Mouse (Mus musculus): Measurements from ENCODE around the gene Ghdc.
"Not testable (repeated sequence)": the region's sequence is repeated elsewhere in the genome, so short reads cannot be mapped to it uniquely, and the experiment has no call there.

The Ghdc gene

GRCm38 (mm10) chr11:100770646-100771408 is at the start of gene Ghdc:
TSS of gene Ghdc (minus strand) at chr11:100770957.
- peak; percentile 79 to 80 for DNase-seq

GRCm38 (mm10) chr11:100820047-100820446 is 49.3 kb upstream of the Ghdc start:
- no peak for DNase-seq

GRCm38 (mm10) chr11:100819626-100820025 is 48.9 kb upstream of the Ghdc start:
- DNase-seq: peak; percentile 66 to 79

- peak in 1 of 2 experiments; percentile 22 for DNase-seq
Observed at GRCm38 (mm10) chr11:100819048-100819447, 48.3 kb upstream of the Ghdc start.

- DNase-seq: peak in 1 of 2 experiments; percentile 42
Observed at GRCm38 (mm10) chr11:100818359-100819012, 47.7 kb upstream of the Ghdc start.

- peak in 1 of 2 experiments; percentile 24 for DNase-seq
Observed at GRCm38 (mm10) chr11:100817311-100817710, 46.6 kb upstream of the Ghdc start.

- DNase-seq: no peak
Observed at GRCm38 (mm10) chr11:100816801-100817200, 46.0 kb upstream of the Ghdc start.

- no peak for DNase-seq
Observed at GRCm38 (mm10) chr11:100816342-100816741, 45.6 kb upstream of the Ghdc start.

GRCm38 (mm10) chr11:100814498-100814897 is 43.7 kb upstream of the Ghdc start:
- peak; percentile 80 to 87 for DNase-seq

GRCm38 (mm10) chr11:100811132-100811531 is 40.4 kb upstream of the Ghdc start:
- DNase-seq: no peak

GRCm38 (mm10) chr11:100810516-100810915 is 39.8 kb upstream of the Ghdc start:
- no peak for DNase-seq

- DNase-seq: no peak
Observed at GRCm38 (mm10) chr11:100806380-100807305, 35.9 kb upstream of the Ghdc start.

GRCm38 (mm10) chr11:100805535-100805934 is 34.8 kb upstream of the Ghdc start:
- no peak for DNase-seq

- no peak for DNase-seq
Observed at GRCm38 (mm10) chr11:100804409-100804808, 33.7 kb upstream of the Ghdc start.

GRCm38 (mm10) chr11:100799426-100799825 is 28.7 kb upstream of the Ghdc start:
- DNase-seq: no peak

GRCm38 (mm10) chr11:100796585-100796984 is 25.8 kb upstream of the Ghdc start:
- DNase-seq: no peak

GRCm38 (mm10) chr11:100795386-100795785 is 24.6 kb upstream of the Ghdc start:
- DNase-seq: no peak

- DNase-seq: no peak
Observed at GRCm38 (mm10) chr11:100791457-100792049, 20.8 kb upstream of the Ghdc start.

- not testable (repeated sequence) for DNase-seq
Observed at GRCm38 (mm10) chr11:100790644-100791043, 19.9 kb upstream of the Ghdc start.

GRCm38 (mm10) chr11:100789702-100790101 is 18.9 kb upstream of the Ghdc start:
- DNase-seq: no peak

- DNase-seq: no peak
Observed at GRCm38 (mm10) chr11:100785774-100786173, 15.0 kb upstream of the Ghdc start.

GRCm38 (mm10) chr11:100784286-100784685 is 13.5 kb upstream of the Ghdc start:
- DNase-seq: no peak

- DNase-seq: no peak
Observed at GRCm38 (mm10) chr11:100782568-100782967, 11.8 kb upstream of the Ghdc start.

All from thymus, postnatal 36 days (tissue).